Mouse (Mus musculus) liver, embryonic 14.5 days (tissue): ENCODE measurements around the gene Mpc1. TPM values are rescaled to one million over a fixed set of nuclear protein-coding genes. Genes with fewer than 3 reads are reported as not detected.
A peak's percentile ranks its signal among the peaks of the same experiment; 100 is the strongest.

Source experiments
- ATAC-seq: fragments of 200-750 bp; cut with Nextera tagmentation; 2 replicates; pipeline ENCODE4 v1.8.0; 2017; ENCODE audit warnings: moderate number of reproducible peaks, mild to moderate bottlenecking, moderate library complexity; ENCODE audit not compliant: insufficient read depth
- DNase-seq, 3 experiments: peaks; one replicate each; pipeline ENCODE4 v3.0.0-alpha.2; 2012 to 2013; ENCODE audit warnings: low read depth in 3 of 3, low spot score in 3 of 3
- H3K27ac ChIP-seq: fragments of 300-500 bp; sonication (generic); 2 replicates; pipeline ENCODE4 v1.5.1; 2014; ENCODE audit warnings: moderate library complexity, mild to moderate bottlenecking, control low read depth, inconsistent platforms
- H3K27me3 ChIP-seq: fragments of 300-500 bp; sonication (generic); 2 replicates; pipeline ENCODE4 v1.6.1; 2014; ENCODE audit warnings: mild to moderate bottlenecking, low read length, moderate library complexity; ENCODE audit not compliant: control insufficient read depth, insufficient read depth
- H3K36me3 ChIP-seq: fragments of 300-500 bp; sonication (generic); replicated peaks from 2 replicates; pipeline ENCODE4 v1.6.1; 2014; ENCODE audit warnings: low read depth; ENCODE audit not compliant: control insufficient read depth, insufficient read depth
- H3K4me1 ChIP-seq, 2 experiments: fragments of 200-500 bp in 1 of 2; fragments of 300-500 bp in 1 of 2; sonication (generic) in 1 of 2; replicated peaks; 2 replicates each; pipeline ENCODE4 v1.6.1; 2012 to 2014; ENCODE audit warnings: antibody characterized with exemption in 1 of 2, inconsistent platforms in 1 of 2, low read length in 1 of 2; ENCODE audit not compliant: control insufficient read depth in 2 of 2, insufficient read depth in 2 of 2
- H3K4me2 ChIP-seq: fragments of 300-500 bp; sonication (generic); 2 replicates; pipeline ENCODE4 v1.6.1; 2014; ENCODE audit warnings: low read depth, mild to moderate bottlenecking, control low read depth, moderate library complexity
- H3K4me3 ChIP-seq, 2 experiments: fragments of 200-500 bp in 1 of 2; fragments of 300-500 bp in 1 of 2; sonication (generic) in 1 of 2; 2 replicates each; pipeline ENCODE4 v1.5.1; 2012 to 2014; ENCODE audit warnings: low read depth in 2 of 2, low read length in 2 of 2, mild to moderate bottlenecking in 2 of 2, control low read depth in 1 of 2, inconsistent platforms in 1 of 2, moderate library complexity in 1 of 2; ENCODE audit not compliant: insufficient read depth in 1 of 2
- H3K9ac ChIP-seq: fragments of 300-500 bp; sonication (generic); replicated peaks from 2 replicates; pipeline ENCODE4 v1.6.1; 2014; ENCODE audit warnings: mild to moderate bottlenecking, control low read depth, moderate library complexity
- H3K9me3 ChIP-seq: fragments of 300-500 bp; sonication (generic); 2 replicates; pipeline ENCODE4 v1.6.1; 2016; ENCODE audit warnings: low read length, mixed read lengths; ENCODE audit not compliant: control insufficient read depth
- CTCF ChIP-seq: IDR thresholded peaks from 2 replicates; pipeline ENCODE4 v1.5.1; 2016; ENCODE audit warnings: antibody characterized with exemption, low read depth, control low read depth
- EP300 ChIP-seq: IDR thresholded peaks from 2 replicates; pipeline ENCODE4 v1.6.1; 2016; ENCODE audit warnings: antibody characterized with exemption, low read depth
- WGBS: fragments of 180-500 bp; shearing (Covaris S2); extraction: QIAGEN DNeasy Blood & Tissue Kit; methylation state at CpG from one replicate; pipeline ENCODE4 v1.1.7; 2014; ENCODE audit not compliant: insufficient replicate concordance; 5-methylcytosine and 5-hydroxymethylcytosine counted together
- polyA plus RNA-seq, 2 experiments: library from polyadenylated mRNA; depleted of rRNA in 1 of 2; stranded (reverse) in 1 of 2; unstranded in 1 of 2; fragments of >200 nt; fragmentation: Nextera tagmentation in 1 of 2; extraction: Ambion mirVana in 1 of 2; gene quantifications; 2 replicates each; pipeline versions ENCODE4 v1.2.1 to v1.2.3; 2012 to 2014

Gene Mpc1
- polyA plus RNA-seq, 2 experiments = 50.5 to 151 TPM

- Histone ChIP-seq H3K9me3 (no peaks in the 10 kb centered on the region), H3K4me2 (no peak overlapping the region), H3K4me3 (no peak overlapping the region), H3K36me3 (no peaks in the 10 kb centered on the region), H3K27ac (no peak overlapping the region), H3K27me3 (no peaks in the 10 kb centered on the region), H3K4me1 (peaks cover 0 to 8% of the 10 kb centered on the region in 2 experiments; a peak in 2 of 4 replicates), H3K9ac (no peak overlapping the region)
- WGBS = 88% methylated on average over 3 of the region's 3 CpGs
- no peak for ATAC-seq
- TF ChIP-seq EP300 = no peak
- no peak for TF ChIP-seq CTCF
- DNase-seq = no peak
Observed at GRCm38 (mm10) chr17:8277266-8277665, 5.4 kb upstream of the Mpc1 start.

GRCm38 (mm10) chr17:8278356-8278755, 4.3 kb upstream of the Mpc1 start:
- Histone ChIP-seq H3K9ac (no peak overlapping the region), H3K27ac (no peak overlapping the region), H3K9me3 (no peaks in the 10 kb centered on the region), H3K4me2 (no peak overlapping the region), H3K27me3 (no peaks in the 10 kb centered on the region), H3K4me3 (no peak overlapping the region), H3K4me1 (peaks cover 0 to 4% of the 10 kb centered on the region in 2 experiments; a peak in 2 of 4 replicates), H3K36me3 (no peaks in the 10 kb centered on the region)
- ATAC-seq (no peak), DNase-seq (no peak)
- TF ChIP-seq CTCF (no peak), EP300 (no peak)
- WGBS = 58% methylated on average over 3 of the region's 3 CpGs

DNA sequence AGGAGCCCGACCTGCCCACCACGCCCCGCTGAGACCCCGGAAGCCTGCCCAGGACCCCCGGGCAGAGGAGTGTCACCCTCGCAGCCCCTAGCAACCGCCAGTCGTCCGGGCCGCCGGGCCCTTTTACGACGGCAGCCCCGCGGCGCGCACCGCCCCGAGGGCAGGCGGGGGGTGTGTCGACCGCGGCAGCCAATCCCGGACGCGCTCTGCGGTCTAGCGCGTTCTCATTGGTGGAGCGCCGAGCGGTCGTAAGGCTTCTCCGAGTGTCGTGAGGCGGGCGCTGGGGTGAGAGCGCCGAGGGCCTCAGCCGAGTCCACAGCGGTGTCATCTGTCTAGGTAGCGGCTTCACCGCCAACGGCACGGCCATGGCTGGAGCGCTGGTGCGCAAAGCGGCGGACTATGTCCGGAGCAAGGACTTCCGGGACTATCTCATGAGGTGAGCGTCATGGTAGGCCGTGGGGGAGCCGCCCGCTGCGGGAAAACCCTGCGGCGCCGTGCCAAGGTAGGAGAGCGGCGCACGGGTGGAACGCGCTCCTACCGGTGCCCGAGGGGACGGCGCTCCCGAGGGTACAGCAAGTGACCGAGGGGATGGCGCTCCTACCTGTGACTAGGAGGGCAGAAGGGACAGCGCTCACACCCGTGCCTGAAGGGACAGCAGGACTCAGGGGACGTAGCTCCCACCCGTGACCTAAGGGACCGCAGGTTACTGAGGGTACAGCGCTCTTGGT, 986 bp downstream of the Mpc1 start:
- Histone ChIP-seq H3K36me3 (no peaks in the 10 kb centered on the region), H3K4me1 (peaks cover 6 to 7% of the 10 kb centered on the region in 2 experiments), H3K9ac (peak overlapping the region; percentile 92), H3K9me3 (no peaks in the 10 kb centered on the region), H3K27me3 (no peaks in the 10 kb centered on the region), H3K27ac (peak overlapping the region; percentile 73), H3K4me2 (peak overlapping the region; percentile 99), H3K4me3 (peak overlapping the region; percentile 81 to 85)
- WGBS = under 1% methylated on average over 76 of the region's 77 CpGs
- DNase-seq (peak; percentile 89 to 90 (median 90)), ATAC-seq (peak; percentile 95)
- TF ChIP-seq CTCF (peak; percentile 66), EP300 (no peak)

DNA sequence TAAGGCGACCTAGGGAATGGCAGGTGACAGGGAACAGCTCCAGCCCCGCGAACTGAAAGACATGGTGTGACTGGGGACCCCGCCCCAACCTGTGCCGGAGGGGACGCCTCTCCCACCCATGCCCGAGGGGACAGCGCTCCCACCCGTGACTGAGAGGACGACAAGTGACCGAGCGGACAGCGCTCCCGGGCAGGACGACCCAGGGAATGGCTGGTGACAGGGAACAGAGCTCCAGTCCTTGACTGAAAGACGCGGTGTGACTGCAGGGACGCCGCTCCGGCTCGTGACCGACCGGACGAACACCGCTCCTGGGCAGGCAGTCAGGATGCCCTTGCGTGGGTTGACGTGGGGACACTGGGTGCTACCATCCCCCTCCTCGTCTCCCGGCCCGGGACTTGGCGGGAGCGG, 1.6 kb downstream of the Mpc1 start:
- Histone ChIP-seq H3K27ac (peak overlapping the region; percentile 73), H3K4me3 (peak overlapping the region; percentile 81 to 85), H3K9me3 (no peaks in the 10 kb centered on the region), H3K4me1 (peaks cover 6 to 7% of the 10 kb centered on the region in 2 experiments), H3K27me3 (no peaks in the 10 kb centered on the region), H3K9ac (peak overlapping the region; percentile 92), H3K36me3 (no peaks in the 10 kb centered on the region), H3K4me2 (peak overlapping the region; percentile 99)
- ATAC-seq = no peak
- no peak for DNase-seq
- TF ChIP-seq EP300 (no peak), CTCF (peak; percentile 39; the same call in 1 of the 2 replicates)
- WGBS = under 1% methylated on average over 32 of the region's 32 CpGs

- peaks cover 6 to 7% of the 10 kb centered on the region in 2 experiments for H3K4me1 ChIP-seq
- TF ChIP-seq CTCF (no peak), EP300 (no peak)
- peak overlapping the region; percentile 99 for H3K4me2 ChIP-seq
- no peak for ATAC-seq
- peak overlapping the region; percentile 92 for H3K9ac ChIP-seq
- H3K27ac ChIP-seq = no peak overlapping the region
- peak in 1 of 3 experiments; percentile 33 for DNase-seq
- 14% methylated on average over 8 of the region's 8 CpGs for WGBS
- no peaks in the 10 kb centered on the region for H3K36me3 ChIP-seq
- H3K9me3 ChIP-seq = no peaks in the 10 kb centered on the region
- peak overlapping the region; percentile 81 to 85 for H3K4me3 ChIP-seq
- H3K27me3 ChIP-seq = no peaks in the 10 kb centered on the region
Observed at GRCm38 (mm10) chr17:8285056-8285455, 2.4 kb downstream of the Mpc1 start.
